Comparison of ENCODE assay signal across 16 mouse cellular contexts in genomic region chr2:125829924-125830323, GRCm38 (mm10).
"Had no signal": no experiment of that assay in that cellular context is flagged by ENCODE, and none has a peak within 500 bp of the region (broad histone marks: within the 10 kb centered on the region; RNA-seq: fewer than 3 reads in every experiment).

No protein-coding gene starts in this region.

- DNase-seq: lung, adult 2 months; lung, postnatal 14 days; lung, postnatal 36 days; right cerebral cortex, postnatal 14 days; thymus, adult 18-20 months; thymus, postnatal 14 days; thymus, postnatal 4 days had no signal

- H3K4me1 ChIP-seq: lung, embryonic 15.5 days; megakaryocyte, embryonic 14.5 days; midbrain, embryonic 13.5 days; midbrain, embryonic 15.5 days; neural tube, embryonic 12.5 days; stomach, embryonic 15.5 days had no signal

- H3K9me3 ChIP-seq: lung, embryonic 15.5 days; megakaryocyte, embryonic 14.5 days; midbrain, embryonic 13.5 days; midbrain, embryonic 15.5 days; neural tube, embryonic 12.5 days; stomach, embryonic 15.5 days had no signal

- H3K27ac ChIP-seq: lung, embryonic 15.5 days; macrophage; midbrain, embryonic 13.5 days; midbrain, embryonic 15.5 days; neural tube, embryonic 12.5 days; stomach, embryonic 15.5 days had no signal

- H3K9ac ChIP-seq: lung, embryonic 15.5 days; midbrain, embryonic 13.5 days; midbrain, embryonic 15.5 days; neural tube, embryonic 12.5 days; stomach, embryonic 15.5 days had no signal

- ATAC-seq: lung, postnatal 0 days; midbrain, embryonic 13.5 days; midbrain, embryonic 15.5 days had no signal

- H3K27me3 ChIP-seq: lung, embryonic 15.5 days; megakaryocyte, embryonic 14.5 days; midbrain, embryonic 13.5 days; midbrain, embryonic 15.5 days; neural tube, embryonic 12.5 days; stomach, embryonic 15.5 days had no signal

- H3K4me3 ChIP-seq: lung, embryonic 15.5 days; megakaryocyte, embryonic 14.5 days; midbrain, embryonic 13.5 days; midbrain, embryonic 15.5 days; neural tube, embryonic 12.5 days; stomach, embryonic 15.5 days had no signal

- H3K4me2 ChIP-seq: lung, embryonic 15.5 days; midbrain, embryonic 11.5 days; midbrain, embryonic 13.5 days; midbrain, embryonic 15.5 days; neural tube, embryonic 12.5 days; stomach, embryonic 15.5 days had no signal
